Mouse (Mus musculus): ENCODE measurements around the gene Ssxb2.
"Not testable (repeated sequence)": the region's sequence is repeated elsewhere in the genome, so short reads cannot be mapped to it uniquely, and the experiment has no call there.

Ssxb2 gene

GRCm38 (mm10) chrX:8461626-8462025 lies at the start of gene Ssxb2:
Gene Ssxb2, minus strand, starts transcription at chrX:8461726.
- DNase-seq, result not testable (repeated sequence)

GRCm38 (mm10) chrX:8413005-8413404 lies 48.5 kb downstream of the Ssxb2 start, which contains the start of gene Ssxb1:
Gene Ssxb1, plus strand, starts transcription at chrX:8413305.
- not testable (repeated sequence) for DNase-seq
